Mouse (Mus musculus) spleen, postnatal 4 days (tissue): ENCODE results near the gene Ggct.

ENCODE experiments used
- DNase-seq, 2 experiments: peaks; one replicate each; pipeline ENCODE4 v3.0.0; 2022; ENCODE audit warnings: low spot score in 2 of 2

The Ggct gene

DNA sequence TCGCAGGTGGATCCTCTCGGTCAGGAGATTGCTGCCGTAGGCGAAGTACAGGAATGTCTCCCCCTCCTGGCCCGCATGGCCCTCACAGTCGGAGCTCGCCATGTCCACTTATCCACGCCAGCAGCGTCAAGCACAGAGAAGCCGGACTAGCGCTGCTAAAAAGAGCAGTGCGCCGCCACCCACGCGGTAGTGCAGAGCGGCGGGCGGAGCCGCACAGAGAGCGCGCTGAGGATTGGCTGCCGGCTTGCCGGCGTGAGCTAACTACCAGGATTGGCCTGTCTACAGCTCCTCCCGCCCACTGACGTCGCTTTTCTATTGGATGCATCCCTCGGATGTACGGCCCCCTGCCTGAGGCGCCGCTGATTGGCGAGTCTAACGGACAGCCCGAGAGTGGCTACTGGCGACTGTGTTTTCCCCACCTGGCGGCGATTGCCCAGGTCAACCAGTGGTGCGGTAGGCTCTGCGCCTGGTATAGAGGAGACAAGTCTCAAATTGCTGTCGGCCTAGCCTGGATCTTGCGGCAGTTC is at the start of gene Ggct:
TSS of gene Ggct (minus strand) at position 217 of the 527 bp plus-strand sequence.
- DNase-seq, result peak; percentile 90 to 94

DNA sequence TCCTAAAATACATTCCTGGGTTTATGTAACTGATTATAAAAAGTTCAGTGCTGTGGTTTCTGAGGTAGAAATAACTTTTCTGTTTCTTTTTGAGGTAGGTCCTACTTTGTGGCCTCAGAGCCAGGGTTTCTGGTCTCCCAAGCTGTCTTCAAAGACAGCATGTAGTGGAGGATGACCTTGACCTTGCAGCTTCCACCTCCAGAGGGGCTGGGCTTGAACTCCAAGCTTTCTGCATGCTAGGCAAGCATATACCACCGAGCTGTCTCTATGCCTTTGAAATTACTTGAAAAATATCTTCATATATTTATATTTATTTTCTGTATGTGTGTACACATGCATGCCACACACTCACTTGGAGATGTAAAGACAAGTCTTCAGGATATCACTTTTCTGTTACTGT is 47.3 kb upstream of the Ggct start:
- DNase-seq, result no peak

DNA sequence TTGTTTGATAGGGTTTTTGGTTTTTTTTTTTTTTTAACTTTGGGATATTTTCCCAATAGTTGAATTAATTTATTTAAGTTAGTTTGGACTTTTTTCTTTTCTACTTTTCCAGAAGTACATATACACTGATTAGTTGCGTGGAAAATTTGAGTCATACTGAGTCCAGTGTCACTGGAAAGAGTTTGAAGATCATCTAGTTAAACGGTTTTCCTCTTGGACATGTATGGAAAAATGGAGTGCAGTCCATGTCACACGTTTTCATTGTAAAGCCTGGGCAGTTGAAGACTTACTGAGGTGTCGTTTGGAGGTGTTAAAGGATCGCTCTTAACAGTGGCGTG is 46.7 kb upstream of the Ggct start:
- no peak for DNase-seq

DNA sequence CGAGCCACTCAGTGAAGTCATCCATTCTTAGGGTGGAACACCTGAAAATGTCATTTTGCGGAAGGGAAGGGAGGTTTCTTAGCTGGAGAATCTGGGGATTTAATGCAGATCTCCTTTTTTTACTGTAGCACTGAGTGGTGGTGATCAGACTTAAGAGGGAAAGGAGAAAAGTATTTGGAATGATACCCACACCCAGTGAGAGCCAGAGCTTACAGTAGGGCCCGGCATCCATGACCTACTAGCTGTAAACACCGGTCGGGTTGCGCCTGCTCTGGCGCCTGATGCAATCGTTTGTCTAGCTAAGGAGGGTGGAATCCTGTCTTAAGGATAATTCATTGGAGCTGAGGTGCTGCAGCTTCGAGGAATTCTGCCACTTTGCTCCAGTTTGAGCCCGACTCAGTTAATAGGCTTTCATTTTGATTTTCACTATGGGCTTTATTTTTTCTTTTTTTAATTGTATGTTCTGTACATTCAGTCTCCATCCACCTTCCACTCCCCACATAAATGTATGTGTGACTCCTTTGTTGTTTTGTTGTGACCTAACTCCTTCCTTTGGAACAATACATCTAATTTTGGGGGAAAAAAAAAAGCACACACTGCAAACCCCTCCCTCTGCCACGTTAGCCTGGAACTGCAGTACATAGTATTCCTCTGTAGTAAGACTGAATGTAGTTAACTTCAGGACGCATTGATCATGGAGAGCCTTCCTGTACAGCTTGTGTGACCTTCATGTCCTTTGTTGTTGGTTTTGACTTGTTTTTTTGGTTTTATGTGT is 46.1 kb upstream of the Ggct start:
- peak; percentile 28 to 71 for DNase-seq

DNA sequence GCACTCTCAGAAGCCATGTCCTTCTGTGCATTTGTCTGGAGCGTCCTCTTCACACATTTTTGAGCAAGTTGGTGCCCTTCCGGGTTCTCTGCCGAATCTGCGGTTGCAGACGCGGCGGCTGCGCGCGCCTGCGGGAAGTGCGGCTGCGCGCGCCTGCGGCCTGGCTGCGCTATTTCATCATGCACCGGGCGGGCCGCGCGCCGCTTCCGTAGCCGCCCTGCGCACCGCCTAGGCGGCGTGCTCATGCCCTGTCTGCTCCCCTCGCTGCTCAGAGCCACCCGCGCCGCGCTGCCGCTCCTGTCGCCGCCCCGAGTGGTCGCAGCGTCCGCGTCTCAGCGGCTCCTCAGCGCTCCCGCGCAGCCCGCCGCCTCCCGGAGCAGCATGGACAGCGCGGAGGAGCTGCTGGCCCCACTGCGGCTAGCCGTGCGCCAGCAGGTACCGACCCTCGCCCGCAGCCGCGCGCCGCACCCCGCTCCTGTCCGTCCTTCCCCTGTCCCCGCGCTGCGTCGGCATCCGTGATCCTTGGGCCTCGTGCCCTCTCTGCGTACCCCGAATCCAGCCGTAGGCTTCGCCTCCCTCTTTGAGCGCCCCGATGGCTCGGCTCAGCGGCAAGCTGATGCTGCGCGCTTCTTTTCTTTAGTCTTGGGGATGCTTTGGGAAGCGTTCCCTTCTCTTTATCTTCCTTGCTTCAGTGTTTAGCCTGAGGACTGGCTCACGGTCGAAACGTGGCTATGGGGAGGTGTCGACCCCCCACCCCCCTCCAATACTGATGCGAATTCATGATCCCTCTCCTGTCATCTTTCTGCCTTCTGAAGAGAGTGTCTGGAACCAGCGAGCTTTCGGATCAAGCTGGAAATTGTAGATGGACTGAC is 45.3 kb upstream of the Ggct start, which contains the start of gene Gars:
TSS of gene Gars (plus strand) at position 209 of the 872 bp plus-strand sequence.
- DNase-seq, result peak; percentile 86 to 93

DNA sequence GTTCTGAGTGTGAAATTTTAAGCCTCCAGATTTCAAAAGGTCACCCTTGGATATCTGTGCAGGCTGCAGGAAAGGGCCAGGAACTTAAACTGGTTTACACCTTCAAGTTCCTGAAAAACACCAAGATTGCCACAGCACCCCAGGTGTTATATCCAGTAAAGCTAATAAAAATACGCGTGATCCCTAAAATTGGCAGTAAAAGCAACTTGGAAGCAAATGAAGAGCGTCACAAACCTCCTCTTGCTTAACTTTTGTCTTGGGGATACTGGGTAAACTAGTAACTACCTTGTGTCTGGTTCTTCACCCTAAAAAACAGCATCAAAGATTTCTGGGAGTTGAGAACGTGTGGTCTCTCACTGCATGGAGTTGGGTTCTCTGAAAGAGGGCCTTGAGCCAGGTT is 44.0 kb upstream of the Ggct start:
- DNase-seq, result no peak

DNA sequence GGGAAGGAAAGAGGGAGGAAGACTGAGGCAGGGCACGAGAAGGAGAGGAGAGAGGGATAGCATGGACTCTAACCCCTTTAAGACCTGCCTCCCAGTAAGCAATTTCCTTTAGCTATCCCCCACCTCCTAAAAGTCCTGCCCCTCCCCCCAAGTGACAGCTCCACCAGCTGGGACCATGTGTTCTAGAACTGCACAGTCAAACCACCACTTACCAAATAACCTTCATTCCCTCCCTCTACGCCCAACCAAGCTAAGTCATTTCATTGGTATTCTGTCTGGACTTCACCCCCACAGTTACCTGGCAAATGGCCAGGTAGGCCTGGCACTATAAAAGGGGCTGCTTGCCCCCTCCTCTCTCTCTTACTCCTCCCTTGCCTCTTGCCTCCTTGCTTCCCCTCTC is 34.9 kb upstream of the Ggct start:
- no peak for DNase-seq

DNA sequence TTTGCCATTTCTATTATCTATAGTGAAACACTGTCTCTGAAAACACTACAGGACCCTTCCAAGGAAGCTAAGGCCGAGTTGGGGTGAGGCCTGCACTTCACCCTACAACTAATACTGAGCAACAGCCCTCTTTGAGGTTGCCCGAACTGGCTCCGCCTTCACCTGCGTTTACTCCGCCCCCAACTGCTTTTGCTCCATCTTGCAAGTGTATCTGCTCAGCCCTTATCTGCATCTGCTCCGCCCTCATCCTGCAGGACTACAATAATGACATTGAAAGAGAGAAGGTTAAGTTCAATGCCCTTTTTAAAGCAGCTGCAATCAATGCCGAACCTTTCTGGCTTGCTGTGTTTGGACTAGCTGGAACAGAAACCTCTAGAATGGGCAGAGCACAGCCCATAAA is 29.1 kb upstream of the Ggct start:
- DNase-seq, result no peak

DNA sequence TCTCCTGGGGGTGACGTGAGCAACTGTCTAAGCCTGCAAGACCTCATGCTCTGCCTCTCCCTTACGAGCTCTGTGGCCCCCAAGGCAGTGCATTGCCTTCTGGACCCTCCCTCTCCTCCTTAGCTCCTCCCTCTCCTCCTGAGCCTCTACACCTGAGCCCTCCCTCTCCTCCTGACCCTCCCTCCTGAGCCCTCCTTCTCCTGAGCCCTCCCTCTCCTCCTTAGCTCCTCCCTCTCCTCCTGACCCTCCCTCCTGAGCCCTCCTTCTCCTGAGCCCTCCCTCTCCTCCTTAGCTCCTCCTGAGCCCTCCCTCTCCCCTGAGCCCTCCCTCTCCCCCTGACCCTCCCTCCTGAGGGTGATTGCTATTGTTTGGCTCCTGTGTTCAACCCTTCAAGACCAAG is 25.7 kb upstream of the Ggct start:
- no peak for DNase-seq

DNA sequence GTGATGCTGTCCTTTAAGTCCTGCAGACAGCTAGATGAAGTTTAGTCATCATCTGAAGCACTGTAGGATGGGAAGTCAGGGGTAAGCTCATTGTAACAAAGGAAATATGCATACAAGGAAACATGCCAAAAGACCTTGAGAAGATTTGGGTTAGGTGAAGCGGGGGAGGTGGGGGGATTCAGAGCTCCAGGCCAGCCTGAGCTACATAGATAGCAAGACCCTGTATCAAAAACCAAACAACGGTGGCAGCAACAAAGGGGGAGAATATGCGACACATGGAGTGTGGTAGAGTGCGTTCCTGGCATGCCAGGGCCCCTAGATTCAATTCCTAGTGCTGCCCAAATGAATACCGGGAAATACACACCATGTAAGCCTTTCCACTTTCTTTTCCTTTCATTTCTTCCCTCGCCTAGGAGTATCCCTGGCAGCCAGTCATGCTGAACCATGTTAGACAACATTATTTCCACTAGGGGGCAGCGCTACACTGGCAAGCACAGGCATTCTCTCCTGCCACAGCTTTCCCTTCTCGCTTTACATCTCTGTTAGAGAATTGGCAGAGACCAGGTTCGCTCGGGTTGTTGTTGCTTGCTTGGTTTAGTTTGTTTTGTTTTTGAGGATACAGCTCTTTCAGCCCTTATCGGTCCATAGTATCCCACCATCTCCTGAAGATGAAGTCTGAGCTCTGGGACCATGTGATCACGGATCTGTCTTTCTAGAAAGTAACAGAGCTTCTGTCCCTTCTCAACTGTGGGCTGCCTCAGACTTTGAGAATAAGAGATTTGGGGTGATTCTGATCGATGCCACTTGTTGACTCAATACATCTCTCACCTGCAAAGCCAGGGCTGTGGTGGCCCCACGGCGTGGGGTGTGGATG is 24.2 kb upstream of the Ggct start:
- DNase-seq, result no peak

DNA sequence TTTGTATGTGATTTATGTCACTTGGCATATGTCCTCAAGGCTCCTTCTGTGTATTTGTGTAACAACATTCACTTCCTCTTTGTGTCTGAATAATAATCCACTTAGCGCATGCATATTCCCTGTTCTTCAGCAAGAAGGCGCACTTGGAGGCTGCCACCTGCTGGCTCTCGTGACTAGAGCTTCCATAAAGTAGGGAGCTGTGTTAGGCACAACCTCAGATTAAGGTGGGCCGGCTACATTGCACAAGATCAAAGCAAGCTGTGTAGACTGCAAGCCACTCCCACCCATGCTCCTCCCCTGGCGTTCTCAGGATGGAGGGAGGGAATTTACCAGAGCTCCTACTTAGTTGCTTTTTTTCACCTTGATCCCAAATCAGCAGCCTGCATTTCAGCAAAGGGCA is 23.5 kb upstream of the Ggct start:
- DNase-seq, result no peak

DNA sequence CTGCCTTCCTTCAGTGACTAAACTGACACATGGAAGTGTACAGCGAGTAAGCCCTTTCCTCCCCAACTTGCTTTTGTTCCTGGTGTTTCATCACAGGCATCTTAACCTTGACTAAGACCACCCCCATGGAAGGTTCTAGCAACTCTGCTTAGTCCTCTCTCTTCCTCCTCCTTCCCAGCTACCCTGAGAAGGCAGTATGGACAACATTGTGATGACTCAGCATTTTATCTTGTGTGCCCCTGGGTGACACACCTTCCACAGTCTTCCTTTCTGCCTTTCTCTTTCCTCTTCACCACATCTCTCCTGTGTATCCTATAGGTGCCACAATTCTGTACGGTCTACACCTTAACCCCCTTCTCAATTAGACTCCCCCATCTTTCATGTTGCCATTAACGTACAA is 21.4 kb upstream of the Ggct start:
- DNase-seq, result no peak

DNA sequence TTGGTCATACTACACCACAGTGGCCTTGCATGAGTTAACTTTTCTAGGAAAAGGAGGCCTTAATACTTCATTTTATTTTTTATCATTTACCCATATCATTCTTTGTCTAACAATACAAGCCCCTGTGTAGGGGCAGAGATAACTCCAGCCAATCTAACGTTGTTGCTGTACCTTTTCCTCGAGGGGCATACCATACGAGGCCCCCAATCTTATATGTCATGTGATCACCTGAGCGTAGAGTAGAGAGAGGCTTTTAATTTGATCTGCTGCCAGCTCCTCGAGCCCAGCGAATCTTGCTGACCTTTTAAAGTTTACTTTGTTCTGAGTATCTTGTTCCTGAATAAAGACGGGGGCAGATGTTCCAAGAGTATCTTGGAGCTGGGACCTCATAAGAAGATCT is 19.8 kb upstream of the Ggct start:
- DNase-seq, result no peak

DNA sequence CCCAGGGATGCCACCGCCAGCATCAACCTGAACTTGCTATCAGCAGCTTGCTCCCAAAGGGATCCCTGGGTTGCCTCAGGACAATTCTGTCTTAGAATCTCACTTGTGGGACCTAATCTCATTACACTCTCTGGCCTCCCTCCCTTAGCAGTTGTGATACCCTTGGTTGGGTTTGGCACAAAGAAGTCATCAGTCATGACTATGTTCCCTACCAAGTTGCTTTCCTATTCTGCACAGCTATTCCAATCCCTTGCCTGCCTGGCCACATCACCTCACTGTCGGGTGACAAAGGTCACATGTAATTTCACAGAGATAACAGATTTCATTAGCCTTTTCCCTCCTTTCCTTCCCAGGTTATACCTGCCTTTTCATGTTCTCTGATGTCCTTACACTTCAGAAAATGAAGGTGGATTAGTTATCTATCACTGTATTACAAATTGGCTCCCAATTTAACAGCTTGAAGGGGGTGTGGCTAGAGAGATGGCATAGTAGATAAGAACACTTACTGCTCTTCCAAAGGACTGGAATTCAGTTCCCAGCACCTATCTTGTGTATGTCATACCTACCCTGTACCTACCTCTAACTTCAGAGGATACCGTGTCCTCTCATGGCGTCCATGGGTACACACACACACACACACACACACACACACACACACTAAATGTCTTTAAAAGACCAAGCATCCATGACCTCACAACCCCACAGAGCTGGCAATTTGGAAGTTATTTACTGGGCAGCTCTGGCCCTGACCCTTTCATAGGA is 17.8 kb upstream of the Ggct start:
- DNase-seq, result no peak

DNA sequence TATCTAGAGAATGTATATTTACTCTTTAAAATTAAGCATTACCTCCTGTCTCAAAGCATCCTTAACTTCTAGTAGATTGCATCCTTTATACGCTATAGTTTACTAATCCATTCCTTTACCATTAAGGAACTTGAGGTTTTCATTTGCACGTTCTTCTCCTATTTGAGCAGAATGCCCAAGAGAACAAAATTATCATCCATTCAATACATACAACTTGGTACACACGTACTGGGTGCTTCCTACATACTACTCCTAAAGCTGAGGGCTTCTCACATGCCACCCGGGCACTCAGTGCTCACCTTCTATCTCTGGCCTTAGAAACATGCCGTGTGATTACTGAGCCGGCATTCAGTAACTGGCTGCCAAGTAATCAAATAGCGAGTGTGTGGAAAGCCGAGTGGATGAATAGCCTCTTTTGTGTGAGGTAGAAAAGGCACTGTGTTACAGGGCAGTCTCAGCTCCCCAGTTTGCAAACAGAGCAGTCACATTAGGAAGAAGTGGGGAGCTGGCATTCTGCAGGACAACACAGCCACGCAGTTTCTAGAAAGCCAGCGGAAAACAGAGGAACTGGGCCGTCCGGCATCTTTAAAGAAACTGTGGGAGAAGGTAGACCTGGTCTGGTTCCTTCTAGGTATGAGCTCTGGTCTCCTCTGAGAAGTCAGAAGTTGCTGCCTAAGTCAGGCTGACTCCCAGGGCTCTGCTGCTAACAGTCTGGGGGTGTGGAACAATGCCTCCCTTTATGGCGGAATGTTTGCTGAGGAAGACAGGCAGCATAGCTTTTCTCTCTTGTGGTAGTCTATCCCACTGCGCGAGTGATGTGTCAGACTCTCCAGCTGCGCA is 16.9 kb upstream of the Ggct start:
- DNase-seq, result no peak

DNA sequence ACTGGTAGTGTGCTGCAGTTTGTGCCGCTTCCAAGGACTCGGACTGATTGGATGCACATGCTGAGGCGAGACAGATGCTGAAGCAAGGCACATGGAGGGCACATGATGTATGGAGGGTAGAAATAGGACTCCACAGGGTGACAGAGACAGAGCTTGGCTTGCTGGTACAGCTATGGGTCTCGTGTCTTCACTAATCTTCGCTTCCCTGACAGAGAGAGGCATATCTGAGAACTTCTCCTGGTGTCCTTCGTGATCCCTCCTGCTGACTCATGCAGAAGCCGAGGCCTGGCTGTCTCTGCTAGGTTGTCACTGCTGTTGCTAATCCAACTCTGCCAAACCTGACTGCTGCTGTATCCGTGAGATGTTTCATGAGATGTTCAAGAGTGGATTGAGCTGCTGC is 15.7 kb upstream of the Ggct start:
- no peak for DNase-seq

DNA sequence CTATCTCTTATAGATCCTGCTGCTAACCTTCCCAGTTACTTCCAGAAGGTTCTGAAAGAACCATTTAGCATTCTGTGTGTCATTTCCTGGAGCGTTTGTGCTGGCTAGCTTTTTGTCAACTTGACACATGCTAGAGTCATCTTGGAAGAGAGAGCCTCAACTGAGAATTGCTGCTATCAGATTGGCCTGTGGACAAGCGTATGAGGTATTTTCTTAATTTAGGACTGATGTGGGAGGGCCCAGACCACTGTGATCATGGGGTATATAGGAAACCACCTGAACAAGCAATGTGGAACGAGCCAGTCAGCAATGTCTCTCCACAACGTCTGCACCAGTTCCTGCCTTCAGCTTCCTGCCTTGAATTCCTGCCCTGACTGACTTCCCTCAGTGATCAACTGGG is 10.8 kb upstream of the Ggct start:
- no peak for DNase-seq

DNA sequence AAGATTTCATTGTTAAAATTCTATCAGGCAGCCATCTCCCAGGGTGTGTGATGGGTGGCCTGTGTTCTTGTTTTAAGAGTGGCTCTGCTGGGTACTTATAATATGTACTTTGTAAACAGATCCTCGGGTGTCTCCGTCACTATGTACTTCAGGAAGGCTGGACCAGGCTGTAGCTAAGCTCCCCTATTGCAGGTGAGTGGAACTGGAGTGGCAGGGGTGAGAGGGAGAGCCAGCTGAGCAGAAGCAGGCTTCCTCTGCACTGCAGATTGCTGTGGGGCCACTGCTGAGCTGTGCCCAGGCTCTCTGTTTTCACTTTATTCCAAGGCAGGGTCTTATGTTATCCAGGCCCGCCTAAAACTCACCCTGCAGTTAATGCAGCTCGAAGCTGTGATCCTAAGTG is 9.7 kb upstream of the Ggct start:
- DNase-seq, result no peak

DNA sequence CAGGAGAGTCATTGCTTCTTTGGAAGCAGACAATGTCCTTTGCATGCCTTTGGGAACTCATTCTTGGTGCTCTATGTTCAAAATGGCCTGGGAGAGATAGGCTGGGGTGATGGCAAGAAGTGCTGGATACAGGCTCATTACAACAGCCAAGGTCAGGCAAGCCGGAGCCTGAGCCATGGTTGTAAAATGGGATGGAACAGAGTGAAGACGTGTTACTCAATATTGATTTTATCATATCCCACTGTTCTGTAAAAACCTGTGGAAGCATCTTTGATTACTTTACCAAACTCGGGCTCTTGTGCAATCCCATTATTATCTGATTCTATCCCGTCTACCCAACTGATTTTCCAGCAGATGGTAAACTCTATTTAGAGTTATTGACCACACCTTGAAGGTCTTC is 8.6 kb upstream of the Ggct start:
- no peak for DNase-seq

DNA sequence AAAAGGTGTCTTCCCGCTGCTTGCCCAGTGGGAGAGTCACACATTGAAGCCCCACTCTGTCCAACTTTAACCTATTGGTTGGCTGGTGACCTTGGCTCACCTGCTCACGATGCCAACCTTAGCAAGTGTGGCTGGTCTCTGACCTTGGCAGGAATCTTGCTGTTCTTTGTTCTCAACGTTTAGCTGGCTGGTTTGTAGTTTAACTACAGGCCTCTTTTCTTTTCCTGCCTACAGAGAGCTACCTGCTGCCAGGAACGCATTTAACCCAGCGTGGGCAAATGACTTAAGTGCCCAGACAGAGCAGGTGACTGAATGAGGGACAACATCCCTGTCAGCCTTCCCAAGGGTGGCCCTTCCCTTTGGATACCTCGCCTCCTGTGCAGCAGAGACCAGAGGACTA is 5.0 kb upstream of the Ggct start:
- DNase-seq, result no peak
